Mouse (Mus musculus) MEL (cell line): ENCODE results near the gene Slc35c1. TPM values are rescaled to one million over a fixed set of nuclear protein-coding genes. Genes with fewer than 3 reads are reported as not detected.
A peak's percentile ranks its signal among the peaks of the same experiment; 100 is the strongest.

Source experiments
- DNase-seq: peaks from one replicate; pipeline ENCODE4 v3.0.0; 2011; ENCODE audit warnings: low read depth, low spot score
- H3K27ac ChIP-seq: 2 replicates; pipeline ENCODE4 v1.5.1; 2012; ENCODE audit warnings: low read depth, mild to moderate bottlenecking, control low read depth, low read length, moderate library complexity; ENCODE audit not compliant: control insufficient read depth
- H3K27me3 ChIP-seq, 2 experiments: fragments of 150-350 bp in 1 of 2; sonication (generic) in 1 of 2; 2 replicates each; pipeline ENCODE4 v1.6.1; 2012; ENCODE audit warnings: low read length in 2 of 2, mild to moderate bottlenecking in 2 of 2, improper control_type of control experiment in 1 of 2, moderate library complexity in 1 of 2; ENCODE audit not compliant: insufficient read depth in 2 of 2, control insufficient read depth in 1 of 2
- H3K36me3 ChIP-seq, 2 experiments: 2 replicates each; pipeline ENCODE4 v1.6.1; 2012 to 2014; ENCODE audit warnings: low read length in 2 of 2, improper control_type of control experiment in 1 of 2, inconsistent platforms in 1 of 2, mild to moderate bottlenecking in 1 of 2; ENCODE audit not compliant: insufficient read depth in 2 of 2, control insufficient read depth in 1 of 2
- H3K4me1 ChIP-seq, 2 experiments: fragments of 150-350 bp in 1 of 2; sonication (generic) in 1 of 2; 2 replicates each; pipeline ENCODE4 v1.6.1; 2012; ENCODE audit warnings: low read length in 2 of 2, improper control_type of control experiment in 1 of 2, mild to moderate bottlenecking in 1 of 2; ENCODE audit not compliant: insufficient read depth in 2 of 2, control insufficient read depth in 1 of 2
- H3K4me3 ChIP-seq, 2 experiments: fragments of 150-350 bp in 1 of 2; sonication (generic) in 1 of 2; 2 replicates each; pipeline ENCODE4 v1.5.1; 2012; ENCODE audit warnings: low read depth in 2 of 2, low read length in 2 of 2, mild to moderate bottlenecking in 2 of 2, moderate library complexity in 2 of 2, control low read depth in 1 of 2, improper control_type of control experiment in 1 of 2; ENCODE audit not compliant: control insufficient read depth in 1 of 2, insufficient read depth in 1 of 2
- H3K79me2 ChIP-seq: 2 replicates; pipeline ENCODE4 v1.6.1; 2012; ENCODE audit warnings: mild to moderate bottlenecking, low read length, moderate library complexity; ENCODE audit not compliant: control insufficient read depth, poor library complexity, insufficient read depth
- H3K9ac ChIP-seq: 2 replicates; pipeline ENCODE4 v1.6.1; 2012; ENCODE audit warnings: low read depth, mild to moderate bottlenecking, control low read depth, low read length, moderate library complexity; ENCODE audit not compliant: control insufficient read depth, poor library complexity, severe bottlenecking
- H3K9me3 ChIP-seq: fragments of 150-350 bp; sonication (generic); replicated peaks from 2 replicates; pipeline ENCODE4 v1.6.1; 2012; ENCODE audit warnings: mild to moderate bottlenecking, low read length, improper control_type of control experiment, moderate library complexity; ENCODE audit not compliant: insufficient read depth
- BHLHE40 ChIP-seq: IDR thresholded peaks from 2 replicates; pipeline ENCODE4 v1.6.1; 2012; ENCODE audit warnings: low read depth, mild to moderate bottlenecking, inconsistent platforms, low read length, improper control_type of control experiment, borderline replicate concordance
- CHD1 ChIP-seq: IDR thresholded peaks from 2 replicates; pipeline ENCODE4 v1.6.1; 2012; ENCODE audit warnings: low read depth, mild to moderate bottlenecking, inconsistent platforms, low read length, improper control_type of control experiment
- CTCF ChIP-seq, 3 experiments: IDR thresholded peaks in 2 of 3; conservative IDR thresholded peaks in 1 of 3; 2 replicates each; pipeline ENCODE4 v1.5.1; 2011 to 2012; ENCODE audit warnings: low read length in 3 of 3, low read depth in 2 of 3, mild to moderate bottlenecking in 2 of 3, improper control_type of control experiment in 1 of 3, inconsistent platforms in 1 of 3, mixed read lengths in 1 of 3, moderate library complexity in 1 of 3; ENCODE audit not compliant: control insufficient read depth in 1 of 3, insufficient read depth in 1 of 3, poor library complexity in 1 of 3, severe bottlenecking in 1 of 3
- ELF1 ChIP-seq: IDR thresholded peaks from 2 replicates; pipeline ENCODE4 v1.6.1; 2014; ENCODE audit warnings: low read depth, mild to moderate bottlenecking, inconsistent platforms, low read length, improper control_type of control experiment, moderate library complexity
- EP300 ChIP-seq, 2 experiments: IDR thresholded peaks; 2 replicates each; pipeline ENCODE4 v1.6.1; 2011; ENCODE audit warnings: improper control_type of control experiment in 2 of 2, low read length in 2 of 2, low read depth in 1 of 2, mild to moderate bottlenecking in 1 of 2
- ETS1 ChIP-seq: IDR thresholded peaks from 2 replicates; pipeline ENCODE4 v1.6.1; 2012; ENCODE audit warnings: low read depth, mild to moderate bottlenecking, inconsistent platforms, low read length, improper control_type of control experiment, moderate library complexity
- GATA1 ChIP-seq: IDR thresholded peaks from 2 replicates; pipeline ENCODE4 v1.6.1; 2011; ENCODE audit warnings: low read depth, low read length, improper control_type of control experiment
- KAT2A ChIP-seq: conservative IDR thresholded peaks from 2 replicates; pipeline ENCODE4 v1.6.1; 2012; ENCODE audit warnings: low read depth, low read length, improper control_type of control experiment, inconsistent platforms
- MAFK ChIP-seq: IDR thresholded peaks from 2 replicates; pipeline ENCODE4 v1.6.1; 2011; ENCODE audit warnings: low read depth, mild to moderate bottlenecking, low read length, improper control_type of control experiment, borderline replicate concordance
- MAX ChIP-seq: IDR thresholded peaks from 2 replicates; pipeline ENCODE4 v1.6.1; 2011; ENCODE audit warnings: low read length, improper control_type of control experiment
- MEF2A ChIP-seq: IDR thresholded peaks from 2 replicates; pipeline ENCODE4 v1.6.1; 2014; ENCODE audit warnings: low read depth, mild to moderate bottlenecking, inconsistent platforms, low read length, improper control_type of control experiment; ENCODE audit not compliant: poor library complexity, insufficient replicate concordance, severe bottlenecking; ENCODE audit errors: extremely low read depth
- RAD21 ChIP-seq: IDR thresholded peaks from 2 replicates; pipeline ENCODE4 v1.6.1; 2011; ENCODE audit warnings: mild to moderate bottlenecking, low read depth, low read length, improper control_type of control experiment
- RCOR1 ChIP-seq: IDR thresholded peaks from 2 replicates; pipeline ENCODE4 v1.6.1; 2012; ENCODE audit warnings: low read depth, mild to moderate bottlenecking, inconsistent platforms, low read length, improper control_type of control experiment
- SIN3A ChIP-seq: IDR thresholded peaks from 2 replicates; pipeline ENCODE4 v1.6.1; 2012; ENCODE audit warnings: low read length, improper control_type of control experiment, inconsistent platforms
- TAL1 ChIP-seq: IDR thresholded peaks from 2 replicates; pipeline ENCODE4 v1.6.1; 2012; ENCODE audit warnings: mild to moderate bottlenecking, inconsistent platforms, low read length, moderate library complexity, mixed read lengths
- TCF12 ChIP-seq: IDR thresholded peaks from 2 replicates; pipeline ENCODE4 v1.6.1; 2014; ENCODE audit warnings: low read depth, mild to moderate bottlenecking, inconsistent platforms, low read length, improper control_type of control experiment, moderate library complexity
- UBTF ChIP-seq: IDR thresholded peaks from 2 replicates; pipeline ENCODE4 v1.6.1; 2012; ENCODE audit warnings: low read depth, mild to moderate bottlenecking, inconsistent platforms, low read length, improper control_type of control experiment, moderate library complexity, borderline replicate concordance; ENCODE audit not compliant: insufficient read depth
- USF1 ChIP-seq: IDR thresholded peaks from 2 replicates; pipeline ENCODE4 v1.6.1; 2014; ENCODE audit warnings: low read depth, mild to moderate bottlenecking, inconsistent platforms, low read length, improper control_type of control experiment, moderate library complexity
- ZC3H11A ChIP-seq: IDR thresholded peaks from 2 replicates; pipeline ENCODE4 v1.6.1; 2012; ENCODE audit warnings: low read depth, mild to moderate bottlenecking, inconsistent platforms, low read length, improper control_type of control experiment
- ZKSCAN1 ChIP-seq: IDR thresholded peaks from 2 replicates; pipeline ENCODE4 v1.6.1; 2012; ENCODE audit warnings: low read depth, mild to moderate bottlenecking, inconsistent platforms, low read length, improper control_type of control experiment, moderate library complexity
- ZNF384 ChIP-seq: IDR thresholded peaks from 2 replicates; pipeline ENCODE4 v1.6.1; 2012; ENCODE audit warnings: low read depth, mild to moderate bottlenecking, inconsistent platforms, low read length, improper control_type of control experiment
- polyA plus RNA-seq, 2 experiments: library from polyadenylated mRNA; stranded (reverse) in 1 of 2; unstranded in 1 of 2; fragments of >175 nt in 1 of 2; fragments of >200 nt in 1 of 2; gene quantifications; 2 replicates each; pipeline versions ENCODE4 v1.2.1 to v1.2.4; 2012; ENCODE audit warnings: low replicate concordance in 2 of 2, low read depth in 1 of 2; ENCODE audit not compliant: insufficient read length in 2 of 2, insufficient read depth in 1 of 2, missing spikeins in 1 of 2
- total RNA-seq: library from RNA; depleted of rRNA; stranded (reverse); fragments of 300-350 nt; gene quantifications from 2 replicates; pipeline ENCODE4 v1.2.3, GENCODE M21; 2012

Gene Slc35c1
- total and polyA plus RNA-seq, 3 experiments = 16.8 to 64.5 TPM; not detected in 1

- Histone ChIP-seq H3K9me3 (no peaks in the 10 kb centered on the region), H3K36me3 (peaks cover 4 to 29% of the 10 kb centered on the region in 2 experiments; a peak in 3 of 4 replicates), H3K4me1 (peaks cover 3 to 32% of the 10 kb centered on the region in 2 experiments), H3K9ac (no peak overlapping the region), H3K27ac (no peak overlapping the region), H3K79me2 (peaks cover 6% of the 10 kb centered on the region), H3K4me3 (no peak overlapping the region), H3K27me3 (no peaks in the 10 kb centered on the region)
- DNase-seq = peak; percentile 65
- TF ChIP-seq EP300 (IDR thresholded peaks at IDR 0.05; ENCODE audit: low read depth in 1 of 2, low read length in 2 of 2) = peak; percentile 30 to 78; a peak in 2 of 4 replicates
- peak; percentile 58 for TF ChIP-seq TAL1
- no peak for TF ChIP-seq ELF1
- TF ChIP-seq TCF12 = peak; percentile 46
- no peak for TF ChIP-seq ZC3H11A
- TF ChIP-seq ETS1 = peak; percentile 34; the same call in 1 of the 2 replicates
- TF ChIP-seq RCOR1 = peak; percentile 99
- no peak for TF ChIP-seq CHD1
- TF ChIP-seq GATA1 = peak; percentile 88
These were observed 9.2 kb downstream of the Slc35c1 start for GRCm38 (mm10) chr2:92451126-92451525.

- no peak overlapping the region for H3K4me3 ChIP-seq
- H3K9ac ChIP-seq = no peak overlapping the region
- H3K27ac ChIP-seq = no peak overlapping the region
- no peaks in the 10 kb centered on the region for H3K27me3 ChIP-seq
- no peaks in the 10 kb centered on the region for H3K9me3 ChIP-seq
- H3K79me2 ChIP-seq = no peaks in the 10 kb centered on the region
- H3K4me1 ChIP-seq = peaks cover 20 to 61% of the 10 kb centered on the region in 2 experiments
- H3K36me3 ChIP-seq = peaks cover 0 to 49% of the 10 kb centered on the region in 2 experiments; a peak in 2 of 4 replicates
- no peak for TF ChIP-seq KAT2A
- TF ChIP-seq TAL1 = no peak
- TF ChIP-seq ELF1 = 0 out of 2 replicates have a peak, but pooled peaks have one; percentile 5
- TF ChIP-seq ZKSCAN1 = no peak
- TF ChIP-seq EP300 (IDR thresholded peaks at IDR 0.05; ENCODE audit: low read depth in 1 of 2, low read length in 2 of 2) = no peak
- TF ChIP-seq ZNF384 = no peak
- TF ChIP-seq TCF12 = no peak
- TF ChIP-seq BHLHE40 = no peak
- TF ChIP-seq MEF2A = no peak
- no peak for TF ChIP-seq MAFK
- no peak for TF ChIP-seq MAX
- TF ChIP-seq SIN3A = no peak
- peak; percentile 18 to 25 (median 21); a peak in 3 of 6 replicates for TF ChIP-seq CTCF (IDR thresholded peaks at IDR 0.05 in 2 of 3, conservative IDR thresholded peaks at IDR 0.05 in 1 of 3; ENCODE audit: control insufficient read depth in 1 of 3, insufficient read depth in 1 of 3, low read depth in 2 of 3, low read length in 3 of 3, poor library complexity in 1 of 3, severe bottlenecking in 1 of 3)
- no peak for TF ChIP-seq ZC3H11A
- no peak for TF ChIP-seq USF1
- TF ChIP-seq UBTF = no peak
- TF ChIP-seq RAD21 = no peak
- peak; percentile 55 for DNase-seq
These were observed 13.1 kb downstream of the Slc35c1 start for GRCm38 (mm10) chr2:92447121-92447740.
